Mouse (Mus musculus) hindbrain, embryonic 12.5 days (tissue): ENCODE measurements at regions not wholly inside any gene's neighbourhood (a gene's known extent, or its start where the extent isn't known, plus 50 kb on each side); places are given as distances from the start of the nearest gene placed in this dataset.

ENCODE experiments used
- ATAC-seq: fragments of 200-750 bp; cut with Nextera tagmentation; 2 replicates; pipeline ENCODE4 v1.8.0; 2017; ENCODE audit warnings: moderate TSS enrichment; ENCODE audit not compliant: low FRiP score
- H3K27ac ChIP-seq: fragments of 300-500 bp; sonication (generic); 2 replicates; pipeline ENCODE4 v1.5.1; 2016; ENCODE audit warnings: mild to moderate bottlenecking
- H3K27me3 ChIP-seq: fragments of 300-500 bp; sonication (generic); 2 replicates; pipeline ENCODE4 v1.6.1; 2016; ENCODE audit warnings: mild to moderate bottlenecking
- H3K36me3 ChIP-seq: fragments of 300-500 bp; sonication (generic); 2 replicates; pipeline ENCODE4 v1.6.1; 2016; ENCODE audit warnings: mild to moderate bottlenecking
- H3K4me1 ChIP-seq: fragments of 300-500 bp; sonication (generic); 2 replicates; pipeline ENCODE4 v1.6.1; 2016
- H3K4me2 ChIP-seq: fragments of 300-500 bp; sonication (generic); replicated peaks from 2 replicates; pipeline ENCODE4 v1.6.1; 2016; ENCODE audit warnings: mild to moderate bottlenecking
- H3K4me3 ChIP-seq: fragments of 300-500 bp; sonication (generic); 2 replicates; pipeline ENCODE4 v1.5.1; 2016; ENCODE audit warnings: mild to moderate bottlenecking
- H3K9ac ChIP-seq: fragments of 300-500 bp; sonication (generic); 2 replicates; pipeline ENCODE4 v1.6.1; 2016; ENCODE audit warnings: mild to moderate bottlenecking, moderate library complexity
- H3K9me3 ChIP-seq: fragments of 300-500 bp; sonication (generic); replicated peaks from 2 replicates; pipeline ENCODE4 v1.6.1; 2016; ENCODE audit warnings: mild to moderate bottlenecking
- WGBS: fragments of 180-500 bp; shearing (Covaris S2); methylation state at CpG from one replicate; pipeline ENCODE4 v1.1.7; 2016; 5-methylcytosine and 5-hydroxymethylcytosine counted together

- H3K36me3 ChIP-seq = no peaks in the 10 kb centered on the region
- H3K9ac ChIP-seq = no peak overlapping the region
- no peaks in the 10 kb centered on the region for H3K9me3 ChIP-seq
- WGBS = 25% methylated on average over 5 of the region's 5 CpGs
- peak; percentile 87 for ATAC-seq
- no peak overlapping the region for H3K4me2 ChIP-seq
- H3K27ac ChIP-seq = peak overlapping the region; percentile 44
- no peak overlapping the region for H3K4me3 ChIP-seq
- no peaks in the 10 kb centered on the region for H3K27me3 ChIP-seq
- peaks cover 14% of the 10 kb centered on the region for H3K4me1 ChIP-seq
Measured at GRCm38 (mm10) chr10:9272243-9272642, 386.4 kb upstream of the Sash1 start.

- 97% methylated on average over 2 of the region's 2 CpGs for WGBS
- H3K27ac ChIP-seq = no peak overlapping the region
- H3K9ac ChIP-seq = no peak overlapping the region
- no peak overlapping the region for H3K4me2 ChIP-seq
- H3K4me3 ChIP-seq = no peak overlapping the region
- H3K4me1 ChIP-seq = no peaks in the 10 kb centered on the region
- H3K27me3 ChIP-seq = no peaks in the 10 kb centered on the region
- no peak for ATAC-seq
- no peaks in the 10 kb centered on the region for H3K36me3 ChIP-seq
- no peaks in the 10 kb centered on the region for H3K9me3 ChIP-seq
Measured at GRCm38 (mm10) chr10:9265528-9265927, 379.7 kb upstream of the Sash1 start.

- Histone ChIP-seq H3K27me3 (no peaks in the 10 kb centered on the region), H3K4me2 (no peak overlapping the region), H3K27ac (no peak overlapping the region), H3K4me3 (no peak overlapping the region), H3K9ac (no peak overlapping the region), H3K9me3 (no peaks in the 10 kb centered on the region), H3K36me3 (no peaks in the 10 kb centered on the region), H3K4me1 (no peaks in the 10 kb centered on the region)
- ATAC-seq = no peak
- 67% methylated on average over 12 of the region's 12 CpGs for WGBS
Measured at GRCm38 (mm10) chr10:9264309-9265000, 378.6 kb upstream of the Sash1 start.

GRCm38 (mm10) chr10:9258705-9259104, 372.8 kb upstream of the Sash1 start:
- no peaks in the 10 kb centered on the region for H3K9me3 ChIP-seq
- no peaks in the 10 kb centered on the region for H3K27me3 ChIP-seq
- WGBS = 94% methylated on average over 1 of the region's 1 CpGs
- no peak for ATAC-seq
- H3K9ac ChIP-seq = no peak overlapping the region
- H3K27ac ChIP-seq = no peak overlapping the region
- no peaks in the 10 kb centered on the region for H3K4me1 ChIP-seq
- no peak overlapping the region for H3K4me3 ChIP-seq
- no peak overlapping the region for H3K4me2 ChIP-seq
- H3K36me3 ChIP-seq = no peaks in the 10 kb centered on the region

GRCm38 (mm10) chr10:9252941-9253217, 367.0 kb upstream of the Sash1 start:
- WGBS = 21% methylated on average over 3 of the region's 3 CpGs
- ATAC-seq = no peak
- Histone ChIP-seq H3K4me2 (no peak overlapping the region), H3K9me3 (no peaks in the 10 kb centered on the region), H3K4me1 (peaks cover 5% of the 10 kb centered on the region), H3K36me3 (no peaks in the 10 kb centered on the region), H3K4me3 (no peak overlapping the region), H3K27me3 (no peaks in the 10 kb centered on the region), H3K9ac (no peak overlapping the region), H3K27ac (0 out of 2 replicates have a peak overlapping the region, but pooled peaks have one; percentile 5)

- Histone ChIP-seq H3K9ac (no peak overlapping the region), H3K4me3 (no peak overlapping the region), H3K36me3 (no peaks in the 10 kb centered on the region), H3K27ac (peak overlapping the region; percentile 17; the same call in 1 of the 2 replicates), H3K4me1 (peaks cover 5% of the 10 kb centered on the region), H3K9me3 (no peaks in the 10 kb centered on the region), H3K4me2 (no peak overlapping the region), H3K27me3 (no peaks in the 10 kb centered on the region)
- ATAC-seq = no peak
- WGBS = 29% methylated on average over 7 of the region's 7 CpGs
Measured at GRCm38 (mm10) chr10:9252120-9252940, 366.5 kb upstream of the Sash1 start.

GRCm38 (mm10) chr10:9243281-9243618, 357.4 kb upstream of the Sash1 start:
- Histone ChIP-seq H3K27ac (0 out of 2 replicates have a peak overlapping the region, but pooled peaks have one; percentile 32), H3K4me1 (0 out of 2 replicates have a peak, but pooled peaks cover 4% of the 10 kb centered on the region), H3K4me2 (no peak overlapping the region), H3K9ac (no peak overlapping the region), H3K27me3 (no peaks in the 10 kb centered on the region), H3K9me3 (no peaks in the 10 kb centered on the region), H3K4me3 (no peak overlapping the region), H3K36me3 (no peaks in the 10 kb centered on the region)
- no peak for ATAC-seq
- WGBS = 69% methylated on average over 4 of the region's 4 CpGs

- Histone ChIP-seq H3K4me3 (no peak overlapping the region), H3K9me3 (no peaks in the 10 kb centered on the region), H3K27me3 (no peaks in the 10 kb centered on the region), H3K4me2 (no peak overlapping the region), H3K9ac (no peak overlapping the region), H3K27ac (no peak overlapping the region), H3K36me3 (no peaks in the 10 kb centered on the region), H3K4me1 (0 out of 2 replicates have a peak, but pooled peaks cover 4% of the 10 kb centered on the region)
- WGBS = 67% methylated on average over 7 of the region's 7 CpGs
- ATAC-seq = no peak
Measured at GRCm38 (mm10) chr10:9242596-9243280, 356.9 kb upstream of the Sash1 start.

- 63% methylated on average over 6 of the region's 6 CpGs for WGBS
- ATAC-seq = no peak
- Histone ChIP-seq H3K4me1 (0 out of 2 replicates have a peak, but pooled peaks cover 4% of the 10 kb centered on the region), H3K9ac (no peak overlapping the region), H3K4me2 (no peak overlapping the region), H3K36me3 (no peaks in the 10 kb centered on the region), H3K9me3 (no peaks in the 10 kb centered on the region), H3K27me3 (no peaks in the 10 kb centered on the region), H3K4me3 (no peak overlapping the region), H3K27ac (no peak overlapping the region)
Measured at GRCm38 (mm10) chr10:9239956-9240355, 354.1 kb upstream of the Sash1 start.

GRCm38 (mm10) chr10:9231751-9232150, 345.9 kb upstream of the Sash1 start:
- Histone ChIP-seq H3K4me2 (no peak overlapping the region), H3K27ac (no peak overlapping the region), H3K36me3 (no peaks in the 10 kb centered on the region), H3K9me3 (no peaks in the 10 kb centered on the region), H3K27me3 (no peaks in the 10 kb centered on the region), H3K4me1 (no peaks in the 10 kb centered on the region), H3K9ac (no peak overlapping the region), H3K4me3 (no peak overlapping the region)
- 86% methylated on average over 3 of the region's 3 CpGs for WGBS
- no peak for ATAC-seq

GRCm38 (mm10) chr10:9229116-9229515, 343.2 kb upstream of the Sash1 start:
- no peak overlapping the region for H3K4me2 ChIP-seq
- ATAC-seq = no peak
- 81% methylated on average over 11 of the region's 11 CpGs for WGBS

GRCm38 (mm10) chr10:9227361-9227760, 341.5 kb upstream of the Sash1 start:
- Histone ChIP-seq H3K4me1 (no peaks in the 10 kb centered on the region), H3K27me3 (no peaks in the 10 kb centered on the region), H3K4me2 (no peak overlapping the region), H3K27ac (no peak overlapping the region), H3K9me3 (no peaks in the 10 kb centered on the region), H3K36me3 (no peaks in the 10 kb centered on the region), H3K9ac (no peak overlapping the region), H3K4me3 (no peak overlapping the region)
- 11% methylated on average over 1 of the region's 1 CpGs for WGBS
- ATAC-seq = no peak

More at GRCm38 (mm10) chr10:9229116-9229515, 343.2 kb upstream of the Sash1 start:
- Histone ChIP-seq H3K4me1 (no peaks in the 10 kb centered on the region), H3K4me3 (no peak overlapping the region), H3K9me3 (no peaks in the 10 kb centered on the region), H3K27me3 (no peaks in the 10 kb centered on the region), H3K9ac (no peak overlapping the region), H3K27ac (no peak overlapping the region), H3K36me3 (no peaks in the 10 kb centered on the region)
